Mouse (Mus musculus): ENCODE measurements around the gene Rfc4. TPM values are rescaled to one million over a fixed set of nuclear protein-coding genes. Genes with fewer than 3 reads are reported as not detected.
"Not testable (repeated sequence)": the region's sequence is repeated elsewhere in the genome, so short reads cannot be mapped to it uniquely, and the experiment has no call there.

Gene Rfc4
- polyA plus RNA-seq, 1 experiment from 2014 or later: 237 TPM

GRCm38 (mm10) chr16:23102340-23103037 lies 25.0 kb downstream of the Rfc4 start:
- peak; percentile 84 for DNase-seq (ENCODE audit: low spot score, missing footprints)
- H3K4me2 ChIP-seq: peak overlapping the region; percentile 42
- no peak overlapping the region for H3K27ac ChIP-seq (ENCODE audit: low read depth, low read length)
- peaks cover 7% of the 10 kb centered on the region; the same call in 1 of the 2 replicates for H3K4me1 ChIP-seq (ENCODE audit: control insufficient read depth, insufficient read depth, low read length)
- 15% methylated on average over 15 of the region's 15 CpGs for WGBS
- H3K9me3 ChIP-seq (ENCODE audit: control insufficient read depth, low read length): no peaks in the 10 kb centered on the region
- H3K4me3 ChIP-seq (ENCODE audit: low read depth, low read length): peak overlapping the region; percentile 17; the same call in 1 of the 2 replicates
- peaks cover 3% of the 10 kb centered on the region; the same call in 1 of the 2 replicates for H3K27me3 ChIP-seq (ENCODE audit: control insufficient read depth, insufficient read depth, low read length)
- no peak overlapping the region; the same call in 1 of the 2 replicates for H3K9ac ChIP-seq (ENCODE audit: low read length)
- ATAC-seq (ENCODE audit: low FRiP score): no peak
- H3K36me3 ChIP-seq (ENCODE audit: control insufficient read depth, insufficient read depth, low read length): no peaks in the 10 kb centered on the region

GRCm38 (mm10) chr16:23100613-23101012 lies 26.9 kb downstream of the Rfc4 start:
- Histone ChIP-seq H3K36me3 (ENCODE audit: control insufficient read depth, insufficient read depth, low read length) (no peaks in the 10 kb centered on the region), H3K9ac (ENCODE audit: low read length) (peak overlapping the region; percentile 56), H3K4me3 (ENCODE audit: low read depth, low read length) (no peak overlapping the region), H3K4me1 (ENCODE audit: control insufficient read depth, insufficient read depth, low read length) (0 out of 2 replicates have a peak, but pooled peaks cover 7% of the 10 kb centered on the region), H3K27ac (ENCODE audit: low read depth, low read length) (no peak overlapping the region), H3K4me2 (peak overlapping the region; percentile 56), H3K27me3 (ENCODE audit: control insufficient read depth, insufficient read depth, low read length) (peaks cover 3% of the 10 kb centered on the region; the same call in 1 of the 2 replicates), H3K9me3 (ENCODE audit: control insufficient read depth, low read length) (no peaks in the 10 kb centered on the region)
- peak; percentile 92 for DNase-seq (ENCODE audit: low spot score, missing footprints)
- ATAC-seq (ENCODE audit: low FRiP score): no peak
- WGBS: 5% methylated on average over 10 of the region's 10 CpGs

GRCm38 (mm10) chr16:23100099-23100575 lies 27.4 kb downstream of the Rfc4 start:
- H3K9ac ChIP-seq (ENCODE audit: low read length): peak overlapping the region; percentile 56
- no peaks in the 10 kb centered on the region for H3K9me3 ChIP-seq (ENCODE audit: control insufficient read depth, low read length)
- peak; percentile 70 for ATAC-seq (ENCODE audit: low FRiP score)
- DNase-seq (ENCODE audit: low spot score, missing footprints): peak; percentile 95
- H3K36me3 ChIP-seq (ENCODE audit: control insufficient read depth, insufficient read depth, low read length): no peaks in the 10 kb centered on the region
- H3K4me1 ChIP-seq (ENCODE audit: control insufficient read depth, insufficient read depth, low read length): 0 out of 2 replicates have a peak, but pooled peaks cover 7% of the 10 kb centered on the region
- peak overlapping the region; percentile 56 for H3K4me2 ChIP-seq
- peaks cover 3% of the 10 kb centered on the region; the same call in 1 of the 2 replicates for H3K27me3 ChIP-seq (ENCODE audit: control insufficient read depth, insufficient read depth, low read length)
- H3K27ac ChIP-seq (ENCODE audit: low read depth, low read length): no peak overlapping the region
- peak overlapping the region; percentile 24 for H3K4me3 ChIP-seq (ENCODE audit: low read depth, low read length)
- 0% methylated on average over 9 of the region's 9 CpGs for WGBS

GRCm38 (mm10) chr16:23099632-23100031 lies 27.9 kb downstream of the Rfc4 start:
- H3K4me2 ChIP-seq: peak overlapping the region; percentile 56
- H3K36me3 ChIP-seq (ENCODE audit: control insufficient read depth, insufficient read depth, low read length): no peaks in the 10 kb centered on the region
- H3K27ac ChIP-seq (ENCODE audit: low read depth, low read length): no peak overlapping the region
- H3K4me3 ChIP-seq (ENCODE audit: low read depth, low read length): peak overlapping the region; percentile 24
- H3K9ac ChIP-seq (ENCODE audit: low read length): peak overlapping the region; percentile 56
- WGBS: 4% methylated on average over 12 of the region's 12 CpGs
- H3K27me3 ChIP-seq (ENCODE audit: control insufficient read depth, insufficient read depth, low read length): peaks cover 3% of the 10 kb centered on the region; the same call in 1 of the 2 replicates
- no peaks in the 10 kb centered on the region for H3K9me3 ChIP-seq (ENCODE audit: control insufficient read depth, low read length)
- H3K4me1 ChIP-seq (ENCODE audit: control insufficient read depth, insufficient read depth, low read length): 0 out of 2 replicates have a peak, but pooled peaks cover 7% of the 10 kb centered on the region
- DNase-seq (ENCODE audit: low spot score, missing footprints) (no peak), ATAC-seq (ENCODE audit: low FRiP score) (peak; percentile 35)

GRCm38 (mm10) chr16:23098105-23098452 lies 29.5 kb downstream of the Rfc4 start:
- not testable (repeated sequence) for ATAC-seq (ENCODE audit: low FRiP score); H3K36me3 ChIP-seq (ENCODE audit: control insufficient read depth, insufficient read depth, low read length); H3K9me3 ChIP-seq (ENCODE audit: control insufficient read depth, low read length); H3K27ac ChIP-seq (ENCODE audit: low read depth, low read length); H3K4me2 ChIP-seq; H3K9ac ChIP-seq (ENCODE audit: low read length); DNase-seq (ENCODE audit: low spot score, missing footprints); H3K27me3 ChIP-seq (ENCODE audit: control insufficient read depth, insufficient read depth, low read length); H3K4me3 ChIP-seq (ENCODE audit: low read depth, low read length); H3K4me1 ChIP-seq (ENCODE audit: control insufficient read depth, insufficient read depth, low read length)
- 97% methylated on average over 1 of the region's 1 CpGs for WGBS

- not testable (repeated sequence) for H3K27ac ChIP-seq (ENCODE audit: low read depth, low read length); H3K4me2 ChIP-seq; ATAC-seq (ENCODE audit: low FRiP score); H3K27me3 ChIP-seq (ENCODE audit: control insufficient read depth, insufficient read depth, low read length); H3K4me1 ChIP-seq (ENCODE audit: control insufficient read depth, insufficient read depth, low read length); H3K36me3 ChIP-seq (ENCODE audit: control insufficient read depth, insufficient read depth, low read length); H3K4me3 ChIP-seq (ENCODE audit: low read depth, low read length); DNase-seq (ENCODE audit: low spot score, missing footprints); H3K9me3 ChIP-seq (ENCODE audit: control insufficient read depth, low read length); H3K9ac ChIP-seq (ENCODE audit: low read length)
- 88% methylated on average over 8 of the region's 8 CpGs for WGBS
These were observed 30.0 kb downstream of the Rfc4 start for GRCm38 (mm10) chr16:23097290-23098104.

- 90% methylated on average over 1 of the region's 1 CpGs for WGBS
- not testable (repeated sequence) for H3K9ac ChIP-seq (ENCODE audit: low read length); H3K4me3 ChIP-seq (ENCODE audit: low read depth, low read length); H3K27ac ChIP-seq (ENCODE audit: low read depth, low read length); H3K9me3 ChIP-seq (ENCODE audit: control insufficient read depth, low read length); H3K36me3 ChIP-seq (ENCODE audit: control insufficient read depth, insufficient read depth, low read length); H3K27me3 ChIP-seq (ENCODE audit: control insufficient read depth, insufficient read depth, low read length); ATAC-seq (ENCODE audit: low FRiP score); H3K4me2 ChIP-seq; DNase-seq (ENCODE audit: low spot score, missing footprints); H3K4me1 ChIP-seq (ENCODE audit: control insufficient read depth, insufficient read depth, low read length)
These were observed 30.7 kb downstream of the Rfc4 start for GRCm38 (mm10) chr16:23096886-23097285.

- H3K4me1 ChIP-seq (ENCODE audit: control insufficient read depth, insufficient read depth, low read length): not testable (repeated sequence)
- WGBS: 91% methylated on average over 5 of the region's 5 CpGs
These were observed 32.0 kb downstream of the Rfc4 start for GRCm38 (mm10) chr16:23095581-23095980.

GRCm38 (mm10) chr16:23094136-23094535 lies 33.4 kb downstream of the Rfc4 start:
- no peak for ATAC-seq (ENCODE audit: low FRiP score)
- 93% methylated on average over 6 of the region's 6 CpGs for WGBS
- H3K9ac ChIP-seq (ENCODE audit: low read length): no peak overlapping the region
- H3K27me3 ChIP-seq (ENCODE audit: control insufficient read depth, insufficient read depth, low read length): no peaks in the 10 kb centered on the region
- H3K9me3 ChIP-seq (ENCODE audit: control insufficient read depth, low read length): no peaks in the 10 kb centered on the region
- no peak overlapping the region for H3K27ac ChIP-seq (ENCODE audit: low read depth, low read length)
- no peak overlapping the region for H3K4me3 ChIP-seq (ENCODE audit: low read depth, low read length)
- H3K4me2 ChIP-seq: no peak overlapping the region
- no peaks in the 10 kb centered on the region for H3K4me1 ChIP-seq (ENCODE audit: control insufficient read depth, insufficient read depth, low read length)
- DNase-seq (ENCODE audit: low spot score, missing footprints): no peak
- H3K36me3 ChIP-seq (ENCODE audit: control insufficient read depth, insufficient read depth, low read length): no peaks in the 10 kb centered on the region

More at GRCm38 (mm10) chr16:23095581-23095980, 32.0 kb downstream of the Rfc4 start:
- H3K4me3 ChIP-seq (ENCODE audit: low read depth, low read length); H3K9ac ChIP-seq (ENCODE audit: low read length); H3K9me3 ChIP-seq (ENCODE audit: control insufficient read depth, low read length); H3K27me3 ChIP-seq (ENCODE audit: control insufficient read depth, insufficient read depth, low read length); H3K4me2 ChIP-seq; ATAC-seq (ENCODE audit: low FRiP score); H3K27ac ChIP-seq (ENCODE audit: low read depth, low read length); DNase-seq (ENCODE audit: low spot score, missing footprints); H3K36me3 ChIP-seq (ENCODE audit: control insufficient read depth, insufficient read depth, low read length): not testable (repeated sequence)
